Mouse (Mus musculus): ENCODE data around the gene Fyttd1. TPM values are rescaled to one million over a fixed set of nuclear protein-coding genes. Genes with fewer than 3 reads are reported as not detected.
"Not testable (repeated sequence)": the region's sequence is repeated elsewhere in the genome, so short reads cannot be mapped to it uniquely, and the experiment has no call there.

The Fyttd1 gene
- 10 to 100 TPM; 54.2 to 93.0 (median 62.4) TPM for polyA plus RNA-seq (2017; shearing (Covaris generic))

GRCm38 (mm10) chr16:32877343-32878156 is at the start of gene Fyttd1, which contains the start of gene Rubcn:
Gene Fyttd1 (plus strand): TSS chr16:32877500.
Gene Rubcn (minus strand): TSS chr16:32877766.
- peak; percentile 95 for ATAC-seq

GRCm38 (mm10) chr16:32829104-32829503 is 48.2 kb upstream of the Fyttd1 start:
- ATAC-seq = no peak

- no peak for ATAC-seq
Measured at GRCm38 (mm10) chr16:32831501-32831900, 45.8 kb upstream of the Fyttd1 start.

GRCm38 (mm10) chr16:32847103-32847502 is 30.2 kb upstream of the Fyttd1 start:
- no peak for ATAC-seq

- ATAC-seq = no peak
Measured at GRCm38 (mm10) chr16:32849042-32849830, 28.1 kb upstream of the Fyttd1 start.

- ATAC-seq = no peak
Measured at GRCm38 (mm10) chr16:32853492-32854049, 23.7 kb upstream of the Fyttd1 start.

GRCm38 (mm10) chr16:32854050-32854571 is 23.2 kb upstream of the Fyttd1 start:
- no peak for ATAC-seq

- ATAC-seq = no peak
Measured at GRCm38 (mm10) chr16:32856751-32857150, 20.5 kb upstream of the Fyttd1 start.

GRCm38 (mm10) chr16:32858356-32858755 is 18.9 kb upstream of the Fyttd1 start:
- no peak for ATAC-seq

GRCm38 (mm10) chr16:32858771-32859636 is 18.3 kb upstream of the Fyttd1 start:
- ATAC-seq = no peak

GRCm38 (mm10) chr16:32861813-32862385 is 15.4 kb upstream of the Fyttd1 start:
- ATAC-seq = no peak

GRCm38 (mm10) chr16:32865401-32865800 is 11.9 kb upstream of the Fyttd1 start:
- no peak for ATAC-seq

- ATAC-seq = no peak
Measured at GRCm38 (mm10) chr16:32866713-32867112, 10.6 kb upstream of the Fyttd1 start.

- peak; percentile 100 for ATAC-seq
Measured at GRCm38 (mm10) chr16:32867919-32868552, 9.3 kb upstream of the Fyttd1 start.

GRCm38 (mm10) chr16:32870231-32870630 is 7.1 kb upstream of the Fyttd1 start:
- no peak for ATAC-seq

- ATAC-seq = no peak
Measured at GRCm38 (mm10) chr16:32873366-32873765, 3.9 kb upstream of the Fyttd1 start.

- ATAC-seq = not testable (repeated sequence)
Measured at GRCm38 (mm10) chr16:32875281-32875680, 2.0 kb upstream of the Fyttd1 start.

GRCm38 (mm10) chr16:32875847-32876246 is 1.5 kb upstream of the Fyttd1 start:
- ATAC-seq = no peak

- no peak for ATAC-seq
Measured at GRCm38 (mm10) chr16:32876831-32877230, 469 bp upstream of the Fyttd1 start.

GRCm38 (mm10) chr16:32878157-32878598 is 878 bp downstream of the Fyttd1 start:
- ATAC-seq = no peak

All from inflammation-experienced regulatory T-cells, adult 6 months (primary cell).